Mouse (Mus musculus) limb, embryonic 14.5 days (tissue): Measurements from ENCODE around the gene Bach2. TPM values are rescaled to one million over a fixed set of nuclear protein-coding genes. Genes with fewer than 3 reads are reported as not detected.

Experiments
- ATAC-seq: fragments of 200-750 bp; cut with Nextera tagmentation; 2 replicates; pipeline ENCODE4 v1.8.0; 2017; ENCODE audit warnings: low read depth, moderate number of reproducible peaks, moderate TSS enrichment; ENCODE audit not compliant: low FRiP score
- DNase-seq: peaks from one replicate; pipeline ENCODE4 v3.0.0-alpha.2; 2015; ENCODE audit warnings: low spot score
- H3K27ac ChIP-seq: fragments of 300-500 bp; sonication (generic); replicated peaks from 2 replicates; pipeline ENCODE4 v1.5.1; 2014; ENCODE audit warnings: low read depth, mild to moderate bottlenecking, low read length, moderate library complexity, mixed read lengths
- H3K27me3 ChIP-seq: fragments of 300-500 bp; sonication (generic); 2 replicates; pipeline ENCODE4 v1.6.1; 2014; ENCODE audit warnings: low read length, mixed read lengths; ENCODE audit not compliant: control insufficient read depth, insufficient read depth
- H3K36me3 ChIP-seq: fragments of 300-500 bp; sonication (generic); 2 replicates; pipeline ENCODE4 v1.6.1; 2014; ENCODE audit warnings: mild to moderate bottlenecking, low read length, moderate library complexity, mixed read lengths; ENCODE audit not compliant: control insufficient read depth, insufficient read depth
- H3K4me1 ChIP-seq: fragments of 300-500 bp; sonication (generic); 2 replicates; pipeline ENCODE4 v1.6.1; 2014; ENCODE audit warnings: antibody characterized with exemption, low read length, mixed read lengths; ENCODE audit not compliant: control insufficient read depth, insufficient read depth
- H3K4me2 ChIP-seq: fragments of 300-500 bp; sonication (generic); replicated peaks from 2 replicates; pipeline ENCODE4 v1.6.1; 2014; ENCODE audit warnings: low read depth, mild to moderate bottlenecking, low read length, moderate library complexity; ENCODE audit not compliant: severe bottlenecking
- H3K4me3 ChIP-seq: fragments of 300-500 bp; sonication (generic); replicated peaks from 2 replicates; pipeline ENCODE4 v1.5.1; 2014; ENCODE audit warnings: low read length
- H3K9ac ChIP-seq: fragments of 300-500 bp; sonication (generic); 2 replicates; pipeline ENCODE4 v1.6.1; 2014; ENCODE audit warnings: mild to moderate bottlenecking, low read depth, low read length, moderate library complexity; ENCODE audit not compliant: severe bottlenecking
- H3K9me3 ChIP-seq: fragments of 300-500 bp; sonication (generic); 2 replicates; pipeline ENCODE4 v1.6.1; 2016; ENCODE audit warnings: low read length; ENCODE audit not compliant: control insufficient read depth
- POLR2A ChIP-seq: fragments of 200-500 bp; IDR thresholded peaks from 2 replicates; pipeline ENCODE4 v1.8.0; 2012; ENCODE audit warnings: inconsistent platforms, mild to moderate bottlenecking, moderate library complexity, borderline replicate concordance; ENCODE audit not compliant: insufficient read depth, insufficient read length; ENCODE audit errors: extremely low read depth
- WGBS: fragments of 180-500 bp; shearing (Covaris S2); extraction: QIAGEN DNeasy Blood & Tissue Kit; methylation state at CpG from one replicate; pipeline ENCODE4 v1.1.7; 2014; 5-methylcytosine and 5-hydroxymethylcytosine counted together
- polyA plus RNA-seq, 2 experiments: library from polyadenylated mRNA; depleted of rRNA in 1 of 2; stranded (reverse) in 1 of 2; unstranded in 1 of 2; fragments of >200 nt; fragmentation: Nextera tagmentation in 1 of 2; extraction: Ambion mirVana in 1 of 2; gene quantifications; 2 replicates each; pipeline versions ENCODE4 v1.2.1 to v1.2.3; 2012 to 2014

Gene Bach2
- polyA plus RNA-seq, 2 experiments, result 6.0 to 9.6 TPM

- H3K4me2 ChIP-seq, result no peak overlapping the region
- H3K4me1 ChIP-seq, result no peaks in the 10 kb centered on the region
- no peak for DNase-seq
- no peak for ATAC-seq
- H3K4me3 ChIP-seq, result no peak overlapping the region
- H3K9ac ChIP-seq, result no peak overlapping the region
- no peak overlapping the region for H3K27ac ChIP-seq
- no peaks in the 10 kb centered on the region for H3K27me3 ChIP-seq
- H3K36me3 ChIP-seq, result peaks cover 22% of the 10 kb centered on the region
- no peak for TF ChIP-seq POLR2A
- 94% methylated on average over 35 of the region's 35 CpGs for WGBS
- no peaks in the 10 kb centered on the region for H3K9me3 ChIP-seq
Measured at GRCm38 (mm10) chr4:32562319-32563115, 323.9 kb downstream of the Bach2 start.

DNA sequence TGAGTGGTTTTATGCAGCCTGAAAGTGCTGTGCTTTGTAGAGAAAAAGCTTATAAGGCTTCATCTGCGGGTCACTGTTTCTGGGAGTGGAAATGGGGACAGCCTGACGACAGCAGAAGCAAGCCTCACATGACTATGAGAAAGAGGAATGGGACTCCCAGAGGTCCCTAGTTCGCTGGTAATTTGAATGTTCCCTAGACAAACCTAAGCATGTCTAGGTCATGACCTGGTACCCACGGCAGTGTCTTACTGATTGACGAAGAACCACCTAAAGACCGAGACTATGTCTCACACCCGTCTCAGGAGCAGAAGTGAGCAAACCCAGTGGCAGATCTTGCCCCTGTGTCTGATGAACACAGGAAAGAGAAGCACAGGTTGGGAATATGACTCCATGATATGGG, 325.8 kb downstream of the Bach2 start:
- no peak overlapping the region for H3K27ac ChIP-seq
- H3K4me3 ChIP-seq, result no peak overlapping the region
- 91% methylated on average over 7 of the region's 7 CpGs for WGBS
- no peak for ATAC-seq
- peaks cover 22% of the 10 kb centered on the region for H3K36me3 ChIP-seq
- H3K9ac ChIP-seq, result no peak overlapping the region
- no peak for DNase-seq
- no peak for TF ChIP-seq POLR2A
- no peak overlapping the region for H3K4me2 ChIP-seq
- H3K4me1 ChIP-seq, result no peaks in the 10 kb centered on the region
- H3K27me3 ChIP-seq, result no peaks in the 10 kb centered on the region
- no peaks in the 10 kb centered on the region for H3K9me3 ChIP-seq

- Histone ChIP-seq H3K27ac (no peak overlapping the region), H3K9ac (no peak overlapping the region), H3K9me3 (no peaks in the 10 kb centered on the region), H3K4me2 (no peak overlapping the region), H3K4me3 (no peak overlapping the region), H3K4me1 (no peaks in the 10 kb centered on the region), H3K36me3 (peaks cover 22% of the 10 kb centered on the region), H3K27me3 (no peaks in the 10 kb centered on the region)
- DNase-seq, result no peak
- ATAC-seq, result no peak
- 87% methylated on average over 8 of the region's 8 CpGs for WGBS
- no peak for TF ChIP-seq POLR2A
Measured at GRCm38 (mm10) chr4:32564918-32565317, 326.3 kb downstream of the Bach2 start.

DNA sequence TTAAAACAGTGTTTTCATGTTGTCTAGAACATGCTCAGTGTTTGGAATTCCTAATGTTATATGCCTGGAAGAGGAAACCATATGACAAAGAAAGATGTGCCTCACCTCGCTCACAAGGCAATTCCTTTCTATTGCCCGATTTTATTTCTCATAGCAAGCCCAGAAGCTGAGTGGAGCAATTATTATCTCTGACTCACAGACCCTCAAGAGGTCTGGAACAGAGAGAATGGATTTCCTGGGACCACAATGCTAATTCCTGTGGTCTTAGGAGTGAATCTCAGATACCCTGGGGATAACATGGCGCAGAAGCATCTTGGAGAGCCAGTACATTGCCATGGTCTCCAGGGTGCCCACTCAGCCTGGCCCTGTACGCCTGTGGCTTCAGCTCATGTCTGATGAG, 330.4 kb downstream of the Bach2 start:
- H3K36me3 ChIP-seq, result 0 out of 2 replicates have a peak, but pooled peaks cover 4% of the 10 kb centered on the region
- ATAC-seq (no peak), DNase-seq (no peak)
- H3K9me3 ChIP-seq, result no peaks in the 10 kb centered on the region
- no peak overlapping the region for H3K4me3 ChIP-seq
- TF ChIP-seq POLR2A, result no peak
- H3K9ac ChIP-seq, result no peak overlapping the region
- no peak overlapping the region for H3K4me2 ChIP-seq
- no peak overlapping the region for H3K27ac ChIP-seq
- H3K27me3 ChIP-seq, result no peaks in the 10 kb centered on the region
- H3K4me1 ChIP-seq, result no peaks in the 10 kb centered on the region
- WGBS, result 78% methylated on average over 4 of the region's 4 CpGs

- Histone ChIP-seq H3K27ac (no peak overlapping the region), H3K27me3 (no peaks in the 10 kb centered on the region), H3K9ac (no peak overlapping the region), H3K4me2 (no peak overlapping the region), H3K36me3 (no peaks in the 10 kb centered on the region), H3K4me3 (no peak overlapping the region), H3K4me1 (no peaks in the 10 kb centered on the region), H3K9me3 (no peaks in the 10 kb centered on the region)
- 63% methylated on average over 17 of the region's 17 CpGs for WGBS
- TF ChIP-seq POLR2A, result no peak
- DNase-seq (no peak), ATAC-seq (no peak)
Measured at GRCm38 (mm10) chr4:32569995-32570938, 331.7 kb downstream of the Bach2 start.
